Mouse (Mus musculus) MEL (cell line): Measurements from ENCODE around the gene Fam53b.

Source experiments
- CTCF ChIP-seq, 3 experiments: IDR thresholded peaks in 2 of 3; conservative IDR thresholded peaks in 1 of 3; 2 replicates each; pipeline ENCODE4 v1.5.1; 2011 to 2012; ENCODE audit warnings: low read length in 3 of 3, low read depth in 2 of 3, mild to moderate bottlenecking in 2 of 3, improper control_type of control experiment in 1 of 3, inconsistent platforms in 1 of 3, mixed read lengths in 1 of 3, moderate library complexity in 1 of 3; ENCODE audit not compliant: control insufficient read depth in 1 of 3, insufficient read depth in 1 of 3, poor library complexity in 1 of 3, severe bottlenecking in 1 of 3
- E2F4 ChIP-seq: IDR thresholded peaks from 2 replicates; pipeline ENCODE4 v1.6.1; 2011; ENCODE audit warnings: low read depth, low read length, improper control_type of control experiment, borderline replicate concordance
- ELF1 ChIP-seq: IDR thresholded peaks from 2 replicates; pipeline ENCODE4 v1.6.1; 2014; ENCODE audit warnings: low read depth, mild to moderate bottlenecking, inconsistent platforms, low read length, improper control_type of control experiment, moderate library complexity
- EP300 ChIP-seq, 2 experiments: IDR thresholded peaks; 2 replicates each; pipeline ENCODE4 v1.6.1; 2011; ENCODE audit warnings: improper control_type of control experiment in 2 of 2, low read length in 2 of 2, low read depth in 1 of 2, mild to moderate bottlenecking in 1 of 2
- GATA1 ChIP-seq: IDR thresholded peaks from 2 replicates; pipeline ENCODE4 v1.6.1; 2011; ENCODE audit warnings: low read depth, low read length, improper control_type of control experiment
- HCFC1 ChIP-seq: IDR thresholded peaks from 2 replicates; pipeline ENCODE4 v1.6.1; 2012; ENCODE audit warnings: low read depth, mild to moderate bottlenecking, inconsistent platforms, low read length, improper control_type of control experiment, moderate library complexity
- MAX ChIP-seq: IDR thresholded peaks from 2 replicates; pipeline ENCODE4 v1.6.1; 2011; ENCODE audit warnings: low read length, improper control_type of control experiment
- RCOR1 ChIP-seq: IDR thresholded peaks from 2 replicates; pipeline ENCODE4 v1.6.1; 2012; ENCODE audit warnings: low read depth, mild to moderate bottlenecking, inconsistent platforms, low read length, improper control_type of control experiment
- ZC3H11A ChIP-seq: IDR thresholded peaks from 2 replicates; pipeline ENCODE4 v1.6.1; 2012; ENCODE audit warnings: low read depth, mild to moderate bottlenecking, inconsistent platforms, low read length, improper control_type of control experiment

GRCm38 (mm10) chr7:132724501-132725062, 89.1 kb downstream of the Fam53b start:
- no peak for TF ChIP-seq MAX
- no peak for TF ChIP-seq RCOR1
- no peak for TF ChIP-seq HCFC1
- no peak for TF ChIP-seq CTCF (IDR thresholded peaks at IDR 0.05 in 2 of 3, conservative IDR thresholded peaks at IDR 0.05 in 1 of 3; ENCODE audit: control insufficient read depth in 1 of 3, insufficient read depth in 1 of 3, low read depth in 2 of 3, low read length in 3 of 3, poor library complexity in 1 of 3, severe bottlenecking in 1 of 3)
- no peak for TF ChIP-seq ELF1
- TF ChIP-seq GATA1: no peak
- no peak for TF ChIP-seq ZC3H11A
- no peak for TF ChIP-seq EP300 (IDR thresholded peaks at IDR 0.05; ENCODE audit: low read depth in 1 of 2, low read length in 2 of 2)
- no peak for TF ChIP-seq E2F4
